Mouse (Mus musculus) erythroblast, adult 5-6 weeks (primary cell): ENCODE data around the gene Ctsz. TPM values are rescaled to one million over a fixed set of nuclear protein-coding genes. Genes with fewer than 3 reads are reported as not detected.

ENCODE experiments used
- ATAC-seq: replicated peaks from 2 replicates; pipeline ENCODE4 v1.8.0; 2016; ENCODE audit warnings: moderate number of reproducible peaks, mild to moderate bottlenecking, moderate TSS enrichment, inconsistent platforms; ENCODE audit not compliant: poor library complexity, low FRiP score, severe bottlenecking
- total RNA-seq, 2 experiments: library from RNA; stranded (forward) in 1 of 2; stranded (reverse) in 1 of 2; fragments of 150-400 nt in 1 of 2; fragments of 200-764, 138-1000 nt in 1 of 2; gene quantifications; 2 replicates each; pipeline versions ENCODE4 v1.2.3 to v1.2.4; 2015 to 2017; ENCODE audit warnings: low replicate concordance in 2 of 2

The Ctsz gene
- total RNA-seq (2015; ENCODE audit: low replicate concordance), result 16.7 and 43.5 TPM in 2 replicates
- 51.3 and 55.3 TPM in 2 replicates for total RNA-seq (2017; ENCODE audit: low replicate concordance)

DNA sequence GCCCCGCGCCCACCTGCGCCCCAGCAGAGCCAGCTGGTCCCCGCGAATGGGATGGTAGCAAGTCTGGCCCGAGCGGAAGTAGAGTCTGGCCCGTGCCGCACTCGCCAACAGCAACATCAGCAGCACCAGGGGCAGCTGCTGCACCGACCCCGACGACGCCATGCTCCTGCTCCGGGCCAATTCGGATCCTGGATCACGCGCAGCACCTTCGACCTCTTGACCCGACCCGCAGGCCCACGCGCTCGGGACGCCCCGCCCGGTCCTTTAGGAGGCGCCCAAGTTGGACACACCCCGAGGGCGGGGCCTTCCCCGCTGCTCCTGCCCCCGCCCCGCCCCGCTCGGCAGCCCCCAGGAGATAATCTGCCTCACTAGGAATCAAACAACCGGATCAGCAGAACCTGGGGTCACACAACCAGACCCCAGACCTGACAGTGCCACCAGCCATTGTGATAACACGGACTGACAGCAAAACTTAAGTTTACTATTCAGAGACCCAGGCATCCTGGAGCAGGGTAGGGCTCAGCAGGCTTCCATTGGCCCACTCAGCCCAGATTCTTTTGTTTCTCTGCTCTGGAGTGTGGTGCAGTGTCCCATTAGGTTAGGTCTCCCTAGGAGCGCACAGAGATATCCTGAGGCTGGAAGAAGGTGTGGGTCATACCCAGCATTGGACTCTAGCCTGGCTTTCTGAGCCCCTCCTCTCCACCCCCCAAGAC, at the start of gene Ctsz:
TSS of gene Ctsz (minus strand) at position 303 of the 713 bp plus-strand sequence.
- ATAC-seq, result peak; percentile 85

- ATAC-seq, result no peak
Observed at GRCm38 (mm10) chr2:174487005-174487404, 48.2 kb upstream of the Ctsz start.

DNA sequence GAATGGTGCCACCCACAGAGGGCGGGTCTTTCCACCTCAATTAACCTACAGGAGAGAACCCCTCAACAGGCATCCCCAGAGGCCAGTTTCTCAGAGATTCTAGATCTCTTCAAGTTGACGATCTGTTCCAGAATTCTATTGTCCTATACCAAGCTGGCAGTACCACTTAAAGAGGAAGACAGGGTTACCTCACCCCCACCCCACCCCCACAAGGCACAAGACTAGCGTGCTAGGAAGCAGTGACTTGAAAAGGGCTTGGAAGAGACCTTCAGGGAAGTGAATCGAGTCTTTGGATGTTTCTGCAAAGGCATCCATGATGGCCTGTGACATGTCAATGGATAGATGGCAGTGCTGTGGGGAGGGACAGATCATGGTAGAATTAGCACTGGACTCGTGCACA, 39.9 kb upstream of the Ctsz start:
- no peak for ATAC-seq

DNA sequence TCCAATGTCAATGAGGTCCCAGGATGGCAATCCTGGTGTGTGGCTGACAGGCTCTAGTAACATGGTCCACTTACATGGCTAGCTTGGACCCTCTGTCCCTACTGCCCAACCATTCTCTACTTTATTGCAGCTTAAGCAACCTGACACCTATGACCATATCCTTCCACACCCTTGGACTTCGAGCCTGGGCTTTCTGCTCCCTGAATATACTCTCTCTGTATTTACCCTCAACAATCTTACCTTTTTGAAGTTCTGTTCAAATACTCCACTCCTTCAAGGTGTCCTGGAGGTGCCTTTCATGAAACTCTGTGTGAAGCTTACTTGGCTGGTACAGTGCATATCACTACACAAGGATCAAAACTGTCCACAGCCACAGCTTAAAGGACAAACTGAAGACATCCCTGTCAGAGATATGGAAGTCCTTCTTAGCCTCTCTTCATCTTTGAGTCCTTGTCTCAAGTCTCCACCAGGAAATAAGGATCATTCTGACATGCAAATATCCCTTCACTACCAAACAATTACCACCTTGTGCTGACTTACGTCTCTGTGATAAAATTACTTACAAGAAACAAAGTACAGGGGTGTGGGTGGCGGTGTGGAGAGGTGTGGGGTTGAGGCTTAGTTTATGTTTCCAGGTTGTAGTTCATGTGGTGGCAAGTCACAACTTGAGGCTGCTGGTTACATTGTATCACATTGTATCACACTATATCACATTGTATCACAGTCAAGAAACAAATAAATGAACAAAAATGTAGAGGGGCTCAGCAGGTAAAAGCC, 38.9 kb upstream of the Ctsz start:
- no peak for ATAC-seq

DNA sequence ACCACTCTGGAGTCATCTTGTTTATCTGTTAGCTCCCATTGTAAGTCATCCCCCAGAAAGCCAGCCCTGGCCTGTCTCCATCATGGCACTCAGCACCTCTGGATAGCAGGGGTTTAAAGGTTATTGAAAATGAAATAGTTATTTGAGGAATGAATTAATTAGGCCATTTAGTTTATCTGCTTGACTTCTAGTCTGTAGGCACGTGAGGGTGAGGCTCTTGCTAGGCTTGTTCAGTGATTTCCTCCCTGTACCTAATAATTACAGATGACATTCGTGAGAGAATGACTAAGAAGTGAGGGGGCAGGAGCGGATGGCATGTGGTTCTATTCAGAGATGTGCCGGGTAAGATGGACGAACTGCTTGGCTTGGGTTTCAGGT, 34.7 kb upstream of the Ctsz start:
- no peak for ATAC-seq

DNA sequence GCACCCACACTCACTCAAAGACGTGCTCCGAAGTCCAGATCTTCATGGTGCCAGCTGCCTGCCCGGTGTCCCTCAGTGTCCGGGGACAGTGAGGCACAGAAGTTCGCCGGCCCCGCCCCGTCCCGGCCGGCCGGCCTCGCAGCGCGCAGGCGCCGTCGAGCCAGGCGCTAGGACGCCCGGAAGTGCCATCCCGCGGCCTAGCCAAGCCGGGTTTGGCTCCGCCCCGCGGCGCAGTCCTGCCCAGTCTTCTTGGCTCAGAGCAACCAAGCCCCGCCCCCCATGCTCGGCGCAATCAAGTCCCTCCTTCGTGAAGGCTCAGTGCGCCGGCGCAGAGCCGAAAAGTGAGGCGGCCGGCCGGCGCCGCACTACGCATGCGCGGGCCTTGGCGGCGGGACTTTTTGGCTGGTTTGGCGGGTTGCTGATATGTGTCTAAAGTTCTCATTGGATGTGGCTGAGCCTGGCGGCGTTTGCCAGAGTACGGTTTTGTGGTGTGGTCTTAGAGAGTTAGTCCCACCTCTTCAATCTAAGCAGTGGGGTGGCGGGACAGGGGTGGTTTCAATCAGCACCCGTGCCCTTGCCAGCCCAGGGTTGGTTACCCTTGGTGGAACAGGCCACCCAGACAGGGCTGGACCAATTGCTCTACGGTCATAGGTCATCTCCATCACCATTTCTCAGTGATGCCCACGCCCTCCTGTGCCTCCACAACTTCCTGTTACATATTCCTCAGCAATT, 34.1 kb upstream of the Ctsz start, which contains the start of gene Prelid3b:
TSS of gene Prelid3b (minus strand) at position 264 of the 732 bp plus-strand sequence.
- peak; percentile 87 for ATAC-seq

- ATAC-seq, result peak; percentile 28
Observed at GRCm38 (mm10) chr2:174472407-174472806, 33.6 kb upstream of the Ctsz start.

DNA sequence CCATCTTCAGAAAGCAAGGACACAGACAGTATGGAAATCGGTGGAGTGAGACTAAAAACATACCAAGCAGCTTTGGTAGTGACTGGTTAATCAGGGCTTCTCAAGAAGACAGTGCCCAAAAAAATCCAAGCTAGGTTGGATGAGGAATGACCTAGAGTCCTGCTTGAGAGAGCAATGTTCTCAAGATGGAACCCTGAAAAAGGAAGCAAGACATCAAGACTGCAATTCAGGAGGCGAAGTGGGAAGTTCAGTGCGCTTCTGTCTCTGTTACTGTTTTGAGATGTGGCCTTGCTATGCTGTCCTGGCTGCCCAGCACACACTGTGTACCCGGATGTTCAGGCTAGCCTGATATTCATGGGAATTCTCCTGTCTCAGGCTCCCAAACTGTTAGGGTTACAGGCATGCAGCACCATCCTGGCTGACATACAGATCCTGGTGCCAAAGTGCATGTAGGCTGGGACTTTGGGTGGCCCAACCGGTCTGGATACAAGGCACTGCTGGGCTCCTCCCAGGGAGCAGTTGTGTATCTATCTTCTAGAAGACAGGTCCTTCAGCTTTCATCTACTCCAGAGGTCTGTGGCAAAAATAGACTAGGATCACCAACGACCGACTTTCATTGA, 32.1 kb upstream of the Ctsz start:
- ATAC-seq, result no peak

GRCm38 (mm10) chr2:174470333-174470732, 31.5 kb upstream of the Ctsz start:
- ATAC-seq, result no peak

DNA sequence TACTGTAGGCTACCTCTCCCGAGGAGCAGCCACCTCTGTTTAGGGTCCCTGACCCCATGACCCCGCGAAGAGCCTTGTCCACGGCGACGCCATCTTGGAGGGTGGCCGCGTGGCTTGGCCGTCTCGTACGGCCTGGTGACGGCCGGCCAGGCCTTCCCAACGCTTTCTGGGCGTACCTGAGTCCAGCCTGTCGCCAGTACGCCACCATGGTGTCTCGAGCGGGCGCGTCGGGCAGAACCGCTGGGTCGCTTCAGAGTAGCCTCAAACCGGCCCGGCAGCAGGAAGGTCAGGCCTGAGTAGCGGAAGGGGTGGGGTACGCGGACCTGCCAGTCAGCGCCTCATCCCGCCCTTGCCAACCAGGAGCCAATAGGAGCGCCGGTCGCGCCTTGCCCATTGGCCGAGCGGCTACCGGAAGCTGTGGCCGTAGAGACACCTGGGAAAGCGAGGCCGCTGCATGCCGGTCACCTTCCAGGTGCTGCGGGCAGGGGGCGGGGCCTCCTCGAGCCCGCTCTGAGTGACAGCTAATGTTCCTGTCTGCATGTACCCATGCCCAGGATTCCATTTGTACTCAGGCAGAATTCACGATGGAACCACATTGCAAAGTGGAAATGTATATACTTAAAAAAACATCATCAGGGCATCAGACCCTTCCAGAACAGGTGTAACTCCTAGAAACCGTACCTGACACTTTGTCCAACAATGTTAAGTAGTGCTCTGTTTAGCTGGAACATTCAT, 25.1 kb upstream of the Ctsz start, which contains the start of gene Atp5e:
TSS of gene Atp5e (minus strand) at position 317 of the 735 bp plus-strand sequence.
- ATAC-seq, result peak; percentile 99

DNA sequence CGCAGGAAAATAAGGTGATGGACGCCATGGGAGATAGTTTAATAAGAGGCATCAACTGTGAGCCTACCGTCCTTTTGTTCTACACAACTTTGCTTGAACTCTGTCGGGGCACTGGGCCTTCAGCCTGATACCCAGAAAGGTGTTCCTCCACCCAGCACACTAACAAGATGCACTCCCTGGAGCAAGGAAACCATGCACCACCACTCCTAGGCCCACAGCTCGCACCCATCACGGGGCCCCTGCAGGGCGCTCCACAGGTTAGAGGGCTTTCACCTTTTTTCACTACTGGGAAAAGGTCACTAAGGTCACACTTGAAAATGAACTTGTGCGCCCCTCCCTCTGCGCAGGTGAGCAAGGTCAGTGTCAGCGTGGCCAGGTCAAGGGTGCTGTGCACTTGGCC, 24.5 kb upstream of the Ctsz start:
- ATAC-seq, result peak; percentile 12

DNA sequence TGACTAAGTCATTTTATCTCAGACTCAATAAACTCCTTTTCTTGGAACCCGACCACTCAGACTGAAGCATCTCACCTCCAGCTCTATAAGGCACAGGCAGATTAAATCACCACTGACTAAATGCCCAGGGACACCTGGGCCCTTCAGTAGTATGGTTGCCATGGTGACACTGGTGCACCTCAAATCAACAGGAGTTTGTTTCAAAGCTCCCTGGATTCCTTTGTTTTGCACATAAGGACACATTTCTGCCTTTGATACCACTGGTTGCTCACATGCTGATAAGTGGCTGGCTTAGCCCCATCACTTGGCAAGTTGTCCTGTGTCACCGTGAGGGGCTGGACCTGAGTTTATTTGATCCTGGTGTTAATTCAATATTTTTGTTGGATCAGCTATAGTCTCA, 20.5 kb upstream of the Ctsz start:
- no peak for ATAC-seq

GRCm38 (mm10) chr2:174453681-174454080, 14.8 kb upstream of the Ctsz start:
- peak; percentile 96 for ATAC-seq

- no peak for ATAC-seq
Observed at GRCm38 (mm10) chr2:174450353-174450752, 11.5 kb upstream of the Ctsz start, which contains the start of gene Tubb1. Gene Tubb1 (plus strand): TSS chr2:174450695.

- ATAC-seq, result no peak
Observed at GRCm38 (mm10) chr2:174448405-174448804, 9.6 kb upstream of the Ctsz start.

DNA sequence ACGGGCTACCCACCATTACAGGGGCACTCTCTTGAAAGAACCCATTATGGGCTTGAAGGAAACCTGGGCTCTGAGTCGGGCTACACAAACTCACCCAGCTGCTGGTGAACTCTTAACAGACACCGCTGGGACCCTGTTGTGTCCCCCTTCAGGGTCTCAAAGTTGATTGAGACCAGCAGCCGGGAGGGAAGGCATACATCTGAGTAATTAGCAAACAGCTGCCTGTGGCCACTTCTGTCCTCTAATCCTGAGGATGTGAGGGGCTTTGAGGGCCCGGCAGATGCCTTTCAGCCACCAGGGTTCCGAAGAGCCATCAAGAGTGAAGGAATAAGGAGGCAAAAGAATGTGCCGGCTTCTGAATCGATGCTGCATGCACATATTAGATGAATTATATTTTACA, 8.1 kb upstream of the Ctsz start:
- no peak for ATAC-seq

GRCm38 (mm10) chr2:174446492-174446891, 7.7 kb upstream of the Ctsz start:
- ATAC-seq, result no peak

GRCm38 (mm10) chr2:174445018-174445417, 6.2 kb upstream of the Ctsz start:
- no peak for ATAC-seq

- ATAC-seq, result no peak
Observed at GRCm38 (mm10) chr2:174444359-174444758, 5.5 kb upstream of the Ctsz start.
